Mouse (Mus musculus): ENCODE measurements around the gene Gtf2f1. TPM values are rescaled to one million over a fixed set of nuclear protein-coding genes. Genes with fewer than 3 reads are reported as not detected.
A peak's percentile ranks its signal among the peaks of the same experiment; 100 is the strongest.

Gtf2f1 gene
- 61.6 TPM for polyA plus RNA-seq (2012; fragmentation: generic; extraction: Trizol)

- TF ChIP-seq TCF3 (IDR thresholded peaks at IDR 0.05; ENCODE audit: insufficient read length, low read depth), result no peak
- no peak for TF ChIP-seq MYOG (IDR thresholded peaks at IDR 0.05; ENCODE audit: control insufficient read depth in 1 of 3, insufficient read depth in 1 of 3, insufficient read length in 2 of 3, low read depth in 2 of 3)
- TF ChIP-seq TCF12 (IDR thresholded peaks at IDR 0.05; ENCODE audit: insufficient read depth, poor library complexity, severe bottlenecking), result no peak
- no peak for TF ChIP-seq E2F4 (IDR thresholded peaks at IDR 0.05; ENCODE audit: insufficient read depth)
- no peak for TF ChIP-seq MYOD1 (IDR thresholded peaks at IDR 0.05; ENCODE audit: control insufficient read depth in 1 of 3, insufficient read length in 2 of 3, low read depth in 2 of 3)
- peak; percentile 95 for TF ChIP-seq POLR2A (IDR thresholded peaks at IDR 0.05; ENCODE audit: insufficient read length, low read depth)
- TF ChIP-seq REST (IDR thresholded peaks at IDR 0.05; ENCODE audit: insufficient read depth, insufficient read length), result no peak
- peak; percentile 100 for TF ChIP-seq USF1 (IDR thresholded peaks at IDR 0.05; ENCODE audit: low read depth)
- TF ChIP-seq SRF (IDR thresholded peaks at IDR 0.05; ENCODE audit: control insufficient read depth, insufficient read length, low read depth), result peak; percentile 55
- peak; percentile 27 for TF ChIP-seq MAX (IDR thresholded peaks at IDR 0.05; ENCODE audit: low read depth)
- peak; percentile 90 for TF ChIP-seq POLR2AphosphoS2 (IDR thresholded peaks at IDR 0.05; ENCODE audit: insufficient read length, low read depth)
- TF ChIP-seq CEBPB (IDR thresholded peaks at IDR 0.05; ENCODE audit: insufficient read depth, poor library complexity, severe bottlenecking), result peak; percentile 90
- H3K4me3 ChIP-seq, result peak within 1 kb of the TSS; percentile 87
- peaks cover 4% of the 10 kb centered on the region for H3K36me3 ChIP-seq (ENCODE audit: control insufficient read depth, insufficient read depth)
- H3K4me2 ChIP-seq (ENCODE audit: low read depth), result peak within 1 kb of the TSS; percentile 94
- no peaks in the 10 kb centered on the region for H3K27me3 ChIP-seq (ENCODE audit: control insufficient read depth, insufficient read depth, insufficient read length)
- H3K79me2 ChIP-seq (ENCODE audit: control insufficient read depth, insufficient read depth), result peaks cover 18% of the 10 kb centered on the region
- peak within 1 kb of the TSS; percentile 39 for H3ac ChIP-seq (ENCODE audit: control insufficient read depth, insufficient read length)
Measured at GRCm38 (mm10) chr17:57011236-57012141, at the start of gene Gtf2f1, which contains the start of gene Gm17949. Gene Gtf2f1 (minus strand): TSS chr17:57011288. Gene Gm17949 (plus strand): TSS chr17:57011469.

- Histone ChIP-seq H3K79me2 (ENCODE audit: control insufficient read depth, insufficient read depth) (no peaks in the 10 kb centered on the region), H3K4me3 (peak overlapping the region; percentile 26), H3ac (ENCODE audit: control insufficient read depth, insufficient read length) (no peak overlapping the region), H3K36me3 (ENCODE audit: control insufficient read depth, insufficient read depth) (no peaks in the 10 kb centered on the region), H3K27me3 (ENCODE audit: control insufficient read depth, insufficient read depth, insufficient read length) (peaks cover 49% of the 10 kb centered on the region), H3K4me2 (ENCODE audit: low read depth) (peak overlapping the region; percentile 84)
- TF ChIP-seq MYOG (IDR thresholded peaks at IDR 0.05; ENCODE audit: control insufficient read depth in 1 of 3, insufficient read depth in 1 of 3, insufficient read length in 2 of 3, low read depth in 2 of 3), result peak in 1 of 3 experiments; percentile 38
- no peak for TF ChIP-seq MAX (IDR thresholded peaks at IDR 0.05; ENCODE audit: low read depth)
- peak in 2 of 3 experiments; percentile 15 to 40 for TF ChIP-seq MYOD1 (IDR thresholded peaks at IDR 0.05; ENCODE audit: control insufficient read depth in 1 of 3, insufficient read length in 2 of 3, low read depth in 2 of 3)
- TF ChIP-seq CEBPB (IDR thresholded peaks at IDR 0.05; ENCODE audit: insufficient read depth, poor library complexity, severe bottlenecking), result no peak
Measured at GRCm38 (mm10) chr17:57060231-57060801, 49.2 kb upstream of the Gtf2f1 start.

- Histone ChIP-seq H3K27me3 (ENCODE audit: control insufficient read depth, insufficient read depth, insufficient read length) (peaks cover 44% of the 10 kb centered on the region), H3K36me3 (ENCODE audit: control insufficient read depth, insufficient read depth) (no peaks in the 10 kb centered on the region), H3ac (ENCODE audit: control insufficient read depth, insufficient read length) (peak within 1 kb of the TSS; percentile 53), H3K4me3 (peak within 1 kb of the TSS; percentile 26), H3K4me2 (ENCODE audit: low read depth) (peak within 1 kb of the TSS; percentile 84), H3K79me2 (ENCODE audit: control insufficient read depth, insufficient read depth) (no peaks in the 10 kb centered on the region)
- TF ChIP-seq MAX (IDR thresholded peaks at IDR 0.05; ENCODE audit: low read depth), result no peak
Measured at GRCm38 (mm10) chr17:57059486-57059977, 48.4 kb upstream of the Gtf2f1 start, which contains the start of gene Slc25a23. Gene Slc25a23 (minus strand): TSS chr17:57059863.

GRCm38 (mm10) chr17:57058891-57059485, 47.9 kb upstream of the Gtf2f1 start, which contains the start of gene Crb3:
Gene Crb3 (plus strand): TSS chr17:57059105.
- Histone ChIP-seq H3K4me2 (ENCODE audit: low read depth) (peak within 1 kb of the TSS; percentile 84), H3K27me3 (ENCODE audit: control insufficient read depth, insufficient read depth, insufficient read length) (peaks cover 39% of the 10 kb centered on the region), H3K4me3 (peak within 1 kb of the TSS; percentile 26), H3K79me2 (ENCODE audit: control insufficient read depth, insufficient read depth) (no peaks in the 10 kb centered on the region), H3ac (ENCODE audit: control insufficient read depth, insufficient read length) (peak within 1 kb of the TSS; percentile 53), H3K36me3 (ENCODE audit: control insufficient read depth, insufficient read depth) (no peaks in the 10 kb centered on the region)
- TF ChIP-seq SRF (IDR thresholded peaks at IDR 0.05; ENCODE audit: control insufficient read depth, insufficient read length, low read depth) (no peak), POLR2A (IDR thresholded peaks at IDR 0.05; ENCODE audit: insufficient read length, low read depth) (no peak), E2F4 (IDR thresholded peaks at IDR 0.05; ENCODE audit: insufficient read depth) (no peak), MAX (IDR thresholded peaks at IDR 0.05; ENCODE audit: low read depth) (no peak), MYOD1 (IDR thresholded peaks at IDR 0.05; ENCODE audit: control insufficient read depth in 1 of 3, insufficient read length in 2 of 3, low read depth in 2 of 3) (no peak), REST (IDR thresholded peaks at IDR 0.05; ENCODE audit: insufficient read depth, insufficient read length) (no peak), MYOG (IDR thresholded peaks at IDR 0.05; ENCODE audit: control insufficient read depth in 1 of 3, insufficient read depth in 1 of 3, insufficient read length in 2 of 3, low read depth in 2 of 3) (no peak), CEBPB (IDR thresholded peaks at IDR 0.05; ENCODE audit: insufficient read depth, poor library complexity, severe bottlenecking) (no peak), TCF12 (IDR thresholded peaks at IDR 0.05; ENCODE audit: insufficient read depth, poor library complexity, severe bottlenecking) (no peak), POLR2AphosphoS2 (IDR thresholded peaks at IDR 0.05; ENCODE audit: insufficient read length, low read depth) (no peak), USF1 (IDR thresholded peaks at IDR 0.05; ENCODE audit: low read depth) (no peak), TCF3 (IDR thresholded peaks at IDR 0.05; ENCODE audit: insufficient read length, low read depth) (no peak)

Measured in myocyte (in vitro differentiated cells).